Mouse (Mus musculus) neural tube, embryonic 15.5 days (tissue): ENCODE measurements around the gene Slit3. TPM values are rescaled to one million over a fixed set of nuclear protein-coding genes. Genes with fewer than 3 reads are reported as not detected.

Experiments
- ATAC-seq: fragments of 200-750 bp; cut with Nextera tagmentation; 2 replicates; pipeline ENCODE4 v1.8.0; 2017; ENCODE audit warnings: mild to moderate bottlenecking, moderate TSS enrichment, moderate library complexity; ENCODE audit not compliant: low FRiP score
- H3K27ac ChIP-seq: fragments of 300-500 bp; sonication (generic); replicated peaks from 2 replicates; pipeline ENCODE4 v1.5.1; 2015; ENCODE audit warnings: mild to moderate bottlenecking, inconsistent platforms
- H3K27me3 ChIP-seq: fragments of 300-500 bp; sonication (generic); replicated peaks from 2 replicates; pipeline ENCODE4 v1.6.1; 2015; ENCODE audit warnings: inconsistent platforms
- H3K36me3 ChIP-seq: fragments of 300-500 bp; sonication (generic); 2 replicates; pipeline ENCODE4 v1.6.1; 2015; ENCODE audit warnings: inconsistent platforms
- H3K4me1 ChIP-seq: fragments of 300-500 bp; sonication (generic); 2 replicates; pipeline ENCODE4 v1.6.1; 2015; ENCODE audit warnings: inconsistent platforms
- H3K4me2 ChIP-seq: fragments of 300-500 bp; sonication (generic); 2 replicates; pipeline ENCODE4 v1.6.1; 2015; ENCODE audit warnings: inconsistent platforms, mild to moderate bottlenecking, moderate library complexity
- H3K4me3 ChIP-seq: fragments of 300-500 bp; sonication (generic); replicated peaks from 2 replicates; pipeline ENCODE4 v1.5.1; 2015; ENCODE audit warnings: mild to moderate bottlenecking, inconsistent platforms
- H3K9ac ChIP-seq: fragments of 300-500 bp; sonication (generic); replicated peaks from 2 replicates; pipeline ENCODE4 v1.6.1; 2015; ENCODE audit warnings: mild to moderate bottlenecking, inconsistent platforms
- H3K9me3 ChIP-seq: fragments of 300-500 bp; sonication (generic); replicated peaks from 2 replicates; pipeline ENCODE4 v1.6.1; 2016; ENCODE audit warnings: inconsistent platforms
- WGBS: fragments of 180-500 bp; shearing (Covaris S2); methylation state at CpG from one replicate; pipeline ENCODE4 v1.1.7; 2015; ENCODE audit warnings: mixed read lengths; 5-methylcytosine and 5-hydroxymethylcytosine counted together
- polyA plus RNA-seq: library from polyadenylated mRNA; unstranded; fragments of >200 nt; fragmentation: Nextera tagmentation; extraction: Ambion mirVana; gene quantifications from 2 replicates; pipeline ENCODE4 v1.2.1, GENCODE M21; 2015

Slit3 gene
- polyA plus RNA-seq, 1 experiment from 2014 or later: 26.2 TPM

GRCm38 (mm10) chr11:35417911-35418552 is 297.0 kb downstream of the Slit3 start:
- Histone ChIP-seq H3K4me3 (no peak overlapping the region), H3K36me3 (no peaks in the 10 kb centered on the region), H3K27me3 (0 out of 2 replicates have a peak, but pooled peaks cover 4% of the 10 kb centered on the region), H3K4me1 (peaks cover 11% of the 10 kb centered on the region), H3K9ac (no peak overlapping the region), H3K9me3 (no peaks in the 10 kb centered on the region), H3K4me2 (no peak overlapping the region), H3K27ac (no peak overlapping the region)
- 73% methylated on average over 13 of the region's 13 CpGs for WGBS
- ATAC-seq: no peak

GRCm38 (mm10) chr11:35419013-35419412 is 298.0 kb downstream of the Slit3 start:
- Histone ChIP-seq H3K27me3 (0 out of 2 replicates have a peak, but pooled peaks cover 4% of the 10 kb centered on the region), H3K4me1 (peaks cover 11% of the 10 kb centered on the region), H3K4me2 (no peak overlapping the region), H3K36me3 (no peaks in the 10 kb centered on the region), H3K9me3 (no peaks in the 10 kb centered on the region), H3K9ac (no peak overlapping the region), H3K27ac (no peak overlapping the region), H3K4me3 (no peak overlapping the region)
- ATAC-seq: no peak
- 67% methylated on average over 5 of the region's 5 CpGs for WGBS

- H3K4me3 ChIP-seq: no peak overlapping the region
- H3K9ac ChIP-seq: no peak overlapping the region
- no peak for ATAC-seq
- H3K27me3 ChIP-seq: 0 out of 2 replicates have a peak, but pooled peaks cover 3% of the 10 kb centered on the region
- no peak overlapping the region for H3K4me2 ChIP-seq
- peaks cover 9% of the 10 kb centered on the region for H3K4me1 ChIP-seq
- no peaks in the 10 kb centered on the region for H3K36me3 ChIP-seq
- H3K9me3 ChIP-seq: no peaks in the 10 kb centered on the region
- H3K27ac ChIP-seq: no peak overlapping the region
- WGBS: 66% methylated on average over 4 of the region's 4 CpGs
Observed at GRCm38 (mm10) chr11:35421728-35422127, 300.7 kb downstream of the Slit3 start.

- ATAC-seq: no peak
- Histone ChIP-seq H3K9me3 (no peaks in the 10 kb centered on the region), H3K27ac (no peak overlapping the region), H3K9ac (no peak overlapping the region), H3K4me2 (no peak overlapping the region), H3K36me3 (no peaks in the 10 kb centered on the region), H3K4me3 (no peak overlapping the region), H3K27me3 (no peaks in the 10 kb centered on the region; the same call in 1 of the 2 replicates), H3K4me1 (no peaks in the 10 kb centered on the region)
- WGBS: 73% methylated on average over 7 of the region's 7 CpGs
Observed at GRCm38 (mm10) chr11:35428036-35428435, 307.0 kb downstream of the Slit3 start.

- no peaks in the 10 kb centered on the region for H3K36me3 ChIP-seq
- H3K9me3 ChIP-seq: no peaks in the 10 kb centered on the region
- H3K4me3 ChIP-seq: no peak overlapping the region
- H3K9ac ChIP-seq: no peak overlapping the region
- no peaks in the 10 kb centered on the region; the same call in 1 of the 2 replicates for H3K27me3 ChIP-seq
- no peak overlapping the region for H3K27ac ChIP-seq
- 70% methylated on average over 8 of the region's 8 CpGs for WGBS
- H3K4me2 ChIP-seq: no peak overlapping the region
- H3K4me1 ChIP-seq: no peaks in the 10 kb centered on the region
- no peak for ATAC-seq
Observed at GRCm38 (mm10) chr11:35431130-35431529, 310.1 kb downstream of the Slit3 start.

DNA sequence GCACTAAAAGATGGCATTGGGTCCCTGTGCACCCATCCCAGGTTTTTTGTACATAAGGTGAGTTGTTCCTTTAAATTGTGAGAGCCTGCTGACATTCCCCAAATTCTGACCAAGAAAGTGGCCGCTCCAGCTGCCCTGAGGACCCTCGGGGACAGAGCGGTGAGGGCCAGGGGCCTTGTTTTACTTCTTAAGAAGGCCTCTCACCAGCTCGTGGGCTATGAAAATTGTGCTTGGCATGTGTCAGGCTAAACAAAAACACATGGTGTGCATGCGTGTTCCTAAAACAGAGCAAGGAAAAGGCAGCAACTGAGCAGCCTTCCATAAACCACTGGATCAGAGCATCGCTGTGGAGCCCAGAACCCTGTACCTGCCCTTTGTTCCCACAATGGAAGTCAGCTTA is 316.5 kb downstream of the Slit3 start:
- Histone ChIP-seq H3K27me3 (no peaks in the 10 kb centered on the region), H3K27ac (no peak overlapping the region), H3K4me1 (0 out of 2 replicates have a peak, but pooled peaks cover 2% of the 10 kb centered on the region), H3K4me2 (no peak overlapping the region), H3K36me3 (no peaks in the 10 kb centered on the region), H3K9me3 (no peaks in the 10 kb centered on the region), H3K9ac (no peak overlapping the region), H3K4me3 (no peak overlapping the region)
- WGBS: 87% methylated on average over 6 of the region's 6 CpGs
- ATAC-seq: no peak

- Histone ChIP-seq H3K4me2 (no peak overlapping the region), H3K27ac (no peak overlapping the region), H3K4me1 (0 out of 2 replicates have a peak, but pooled peaks cover 2% of the 10 kb centered on the region), H3K27me3 (no peaks in the 10 kb centered on the region), H3K36me3 (no peaks in the 10 kb centered on the region), H3K4me3 (no peak overlapping the region), H3K9me3 (no peaks in the 10 kb centered on the region), H3K9ac (no peak overlapping the region)
- WGBS: 52% methylated on average over 11 of the region's 11 CpGs
- ATAC-seq: no peak
Observed at GRCm38 (mm10) chr11:35440186-35440585, 319.2 kb downstream of the Slit3 start.

GRCm38 (mm10) chr11:35444489-35445100 is 323.6 kb downstream of the Slit3 start:
- Histone ChIP-seq H3K4me1 (0 out of 2 replicates have a peak, but pooled peaks cover 6% of the 10 kb centered on the region), H3K4me2 (no peak overlapping the region), H3K27me3 (peaks cover 4% of the 10 kb centered on the region), H3K27ac (no peak overlapping the region), H3K36me3 (no peaks in the 10 kb centered on the region), H3K9me3 (no peaks in the 10 kb centered on the region), H3K4me3 (no peak overlapping the region), H3K9ac (no peak overlapping the region)
- WGBS: 56% methylated on average over 6 of the region's 6 CpGs
- no peak for ATAC-seq

DNA sequence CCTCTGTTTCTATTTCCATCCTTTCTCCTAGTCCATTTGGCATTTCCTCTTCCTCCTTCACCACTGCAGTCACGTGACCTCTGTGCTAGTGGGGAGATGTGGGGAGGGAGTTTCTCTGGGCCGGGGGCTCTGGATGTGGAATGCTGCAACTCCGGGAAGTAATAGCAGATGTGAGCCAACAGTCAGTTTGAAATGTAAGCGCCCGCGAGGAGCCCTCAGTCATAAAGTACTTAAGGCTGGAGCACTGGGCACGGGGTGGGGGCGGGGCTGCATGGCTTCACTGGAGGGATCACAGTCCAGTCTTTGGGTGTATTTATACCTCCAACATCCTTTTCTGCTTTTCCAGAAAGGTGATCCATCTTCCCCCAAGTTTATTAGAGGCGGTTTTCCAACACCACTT is 326.9 kb downstream of the Slit3 start:
- 28% methylated on average over 9 of the region's 9 CpGs for WGBS
- H3K36me3 ChIP-seq: no peaks in the 10 kb centered on the region
- no peak for ATAC-seq
- H3K4me1 ChIP-seq: peaks cover 9% of the 10 kb centered on the region; the same call in 1 of the 2 replicates
- no peak overlapping the region for H3K27ac ChIP-seq
- no peak overlapping the region for H3K4me2 ChIP-seq
- no peaks in the 10 kb centered on the region for H3K9me3 ChIP-seq
- H3K4me3 ChIP-seq: no peak overlapping the region
- peaks cover 14% of the 10 kb centered on the region for H3K27me3 ChIP-seq
- H3K9ac ChIP-seq: no peak overlapping the region

- Histone ChIP-seq H3K27me3 (peaks cover 22% of the 10 kb centered on the region), H3K4me1 (peaks cover 11% of the 10 kb centered on the region), H3K36me3 (no peaks in the 10 kb centered on the region), H3K4me2 (no peak overlapping the region), H3K27ac (no peak overlapping the region), H3K9me3 (no peaks in the 10 kb centered on the region), H3K9ac (no peak overlapping the region), H3K4me3 (no peak overlapping the region)
- no peak for ATAC-seq
- 80% methylated on average over 6 of the region's 6 CpGs for WGBS
Observed at GRCm38 (mm10) chr11:35449199-35449598, 328.2 kb downstream of the Slit3 start.

DNA sequence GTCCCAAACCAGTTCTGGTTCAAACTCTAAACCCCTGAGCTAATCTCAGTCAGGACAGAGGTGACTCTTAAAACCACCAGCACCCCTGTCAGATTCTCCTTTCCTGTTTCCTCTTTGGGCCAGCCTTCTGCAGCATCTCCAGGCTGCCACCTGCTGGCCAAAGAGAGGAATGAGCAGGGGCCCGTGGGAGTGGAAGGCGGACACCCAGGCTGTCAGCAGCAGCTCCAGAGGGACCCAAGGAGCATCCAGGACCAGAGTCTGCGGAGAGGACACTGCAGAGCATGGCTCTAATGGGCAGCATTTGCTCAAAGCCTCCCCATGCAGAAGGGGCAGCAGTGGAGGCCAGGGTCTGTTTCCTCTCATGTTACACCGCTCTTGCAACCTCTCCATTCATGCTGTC is 330.6 kb downstream of the Slit3 start:
- no peak for ATAC-seq
- Histone ChIP-seq H3K9me3 (no peaks in the 10 kb centered on the region), H3K4me3 (no peak overlapping the region), H3K4me1 (peaks cover 17% of the 10 kb centered on the region), H3K9ac (no peak overlapping the region), H3K4me2 (no peak overlapping the region), H3K27me3 (peaks cover 22% of the 10 kb centered on the region), H3K27ac (no peak overlapping the region), H3K36me3 (no peaks in the 10 kb centered on the region)
- WGBS: 31% methylated on average over 4 of the region's 4 CpGs

GRCm38 (mm10) chr11:35452413-35452812 is 331.4 kb downstream of the Slit3 start:
- peaks cover 22% of the 10 kb centered on the region for H3K27me3 ChIP-seq
- 37% methylated on average over 5 of the region's 5 CpGs for WGBS

More at GRCm38 (mm10) chr11:35452413-35452812, 331.4 kb downstream of the Slit3 start:
- Histone ChIP-seq H3K9me3 (no peaks in the 10 kb centered on the region), H3K9ac (no peak overlapping the region), H3K36me3 (no peaks in the 10 kb centered on the region), H3K4me2 (no peak overlapping the region), H3K4me3 (no peak overlapping the region), H3K4me1 (peaks cover 17% of the 10 kb centered on the region), H3K27ac (no peak overlapping the region)
- ATAC-seq: peak; percentile 76
